Mouse (Mus musculus) urinary bladder, adult 18-20 months (tissue): Measurements from ENCODE around the gene Supt3.

Source experiments
- DNase-seq, 2 experiments: peaks; one replicate each; pipeline ENCODE4 v3.0.0; 2022; ENCODE audit warnings: low spot score in 2 of 2, mixed read lengths in 2 of 2

Gene Supt3

GRCm38 (mm10) chr17:44780353-44780752 is 3.4 kb downstream of the Supt3 start:
- no peak for DNase-seq

GRCm38 (mm10) chr17:44782366-44782765 is 5.4 kb downstream of the Supt3 start:
- no peak for DNase-seq

- DNase-seq, result no peak
Measured at GRCm38 (mm10) chr17:44783143-44783542, 6.2 kb downstream of the Supt3 start.

GRCm38 (mm10) chr17:44788982-44789747 is 12.2 kb downstream of the Supt3 start:
- no peak for DNase-seq

- DNase-seq, result no peak
Measured at GRCm38 (mm10) chr17:44792218-44792917, 15.4 kb downstream of the Supt3 start.

- no peak for DNase-seq
Measured at GRCm38 (mm10) chr17:44797331-44797730, 20.4 kb downstream of the Supt3 start.

GRCm38 (mm10) chr17:44807031-44807430 is 30.1 kb downstream of the Supt3 start:
- DNase-seq, result no peak

GRCm38 (mm10) chr17:44814508-44815175 is 37.7 kb downstream of the Supt3 start, which contains the start of gene Runx2:
Runx2 (minus strand) TSS chr17:44814797.
- DNase-seq, result no peak

GRCm38 (mm10) chr17:44818825-44819224 is 41.9 kb downstream of the Supt3 start:
- no peak for DNase-seq

GRCm38 (mm10) chr17:44819816-44820215 is 42.9 kb downstream of the Supt3 start:
- no peak for DNase-seq

GRCm38 (mm10) chr17:44821940-44822339 is 45.0 kb downstream of the Supt3 start:
- no peak for DNase-seq

- no peak for DNase-seq
Measured at GRCm38 (mm10) chr17:44827124-44827523, 50.2 kb downstream of the Supt3 start.

GRCm38 (mm10) chr17:44827964-44828363 is 51.0 kb downstream of the Supt3 start:
- DNase-seq, result no peak

- no peak for DNase-seq
Measured at GRCm38 (mm10) chr17:44829587-44829986, 52.6 kb downstream of the Supt3 start.

GRCm38 (mm10) chr17:44831201-44831600 is 54.2 kb downstream of the Supt3 start:
- DNase-seq, result no peak

- DNase-seq, result no peak
Measured at GRCm38 (mm10) chr17:44842184-44842583, 65.2 kb downstream of the Supt3 start.

- DNase-seq, result no peak
Measured at GRCm38 (mm10) chr17:44863165-44863564, 86.2 kb downstream of the Supt3 start.

GRCm38 (mm10) chr17:44893592-44893991 is 116.6 kb downstream of the Supt3 start:
- DNase-seq, result no peak

- DNase-seq, result no peak
Measured at GRCm38 (mm10) chr17:44943536-44944090, 166.7 kb downstream of the Supt3 start.

- DNase-seq, result no peak
Measured at GRCm38 (mm10) chr17:44945333-44945732, 168.4 kb downstream of the Supt3 start.

GRCm38 (mm10) chr17:44948321-44948720 is 171.4 kb downstream of the Supt3 start:
- no peak for DNase-seq

GRCm38 (mm10) chr17:44956671-44957070 is 179.7 kb downstream of the Supt3 start:
- no peak for DNase-seq
